Mouse (Mus musculus) forebrain, embryonic 10.5 days (tissue): ENCODE measurements around the gene Cggbp1. TPM values are rescaled to one million over a fixed set of nuclear protein-coding genes. Genes with fewer than 3 reads are reported as not detected.
"Not testable (repeated sequence)": the region's sequence is repeated elsewhere in the genome, so short reads cannot be mapped to it uniquely, and the experiment has no call there.

Experiments used
- DNase-seq: peaks from one replicate; pipeline ENCODE4 v3.0.0-alpha.2; 2017; ENCODE audit warnings: low spot score; ENCODE audit errors: extremely low spot score
- H3K27ac ChIP-seq: fragments of 300-500 bp; sonication (generic); 2 replicates; pipeline ENCODE4 v1.5.1; 2016; ENCODE audit warnings: mild to moderate bottlenecking
- H3K27me3 ChIP-seq: fragments of 300-500 bp; sonication (generic); 2 replicates; pipeline ENCODE4 v1.6.1; 2016; ENCODE audit warnings: mild to moderate bottlenecking; ENCODE audit not compliant: poor library complexity, severe bottlenecking
- H3K36me3 ChIP-seq: fragments of 300-500 bp; sonication (generic); replicated peaks from 2 replicates; pipeline ENCODE4 v1.6.1; 2016; ENCODE audit warnings: mild to moderate bottlenecking, moderate library complexity
- H3K4me1 ChIP-seq: fragments of 300-500 bp; sonication (generic); 2 replicates; pipeline ENCODE4 v1.6.1; 2016
- H3K4me3 ChIP-seq: fragments of 300-500 bp; sonication (generic); 2 replicates; pipeline ENCODE4 v1.5.1; 2016; ENCODE audit warnings: mild to moderate bottlenecking, moderate library complexity
- H3K9me3 ChIP-seq: fragments of 300-500 bp; sonication (generic); 2 replicates; pipeline ENCODE4 v1.6.1; 2016; ENCODE audit warnings: mild to moderate bottlenecking, moderate library complexity
- WGBS: fragments of 180-500 bp; shearing (Covaris S2); methylation state at CpG from one replicate; pipeline ENCODE4 v1.1.7; 2016; 5-methylcytosine and 5-hydroxymethylcytosine counted together
- polyA plus RNA-seq: library from polyadenylated mRNA; unstranded; fragments of >200 nt; fragmentation: Nextera tagmentation; extraction: Ambion mirVana; gene quantifications from 2 replicates; pipeline ENCODE4 v1.2.1, GENCODE M21; 2016

Gene Cggbp1
- polyA plus RNA-seq, 1 experiment from 2014 or later = 82.3 TPM

DNA sequence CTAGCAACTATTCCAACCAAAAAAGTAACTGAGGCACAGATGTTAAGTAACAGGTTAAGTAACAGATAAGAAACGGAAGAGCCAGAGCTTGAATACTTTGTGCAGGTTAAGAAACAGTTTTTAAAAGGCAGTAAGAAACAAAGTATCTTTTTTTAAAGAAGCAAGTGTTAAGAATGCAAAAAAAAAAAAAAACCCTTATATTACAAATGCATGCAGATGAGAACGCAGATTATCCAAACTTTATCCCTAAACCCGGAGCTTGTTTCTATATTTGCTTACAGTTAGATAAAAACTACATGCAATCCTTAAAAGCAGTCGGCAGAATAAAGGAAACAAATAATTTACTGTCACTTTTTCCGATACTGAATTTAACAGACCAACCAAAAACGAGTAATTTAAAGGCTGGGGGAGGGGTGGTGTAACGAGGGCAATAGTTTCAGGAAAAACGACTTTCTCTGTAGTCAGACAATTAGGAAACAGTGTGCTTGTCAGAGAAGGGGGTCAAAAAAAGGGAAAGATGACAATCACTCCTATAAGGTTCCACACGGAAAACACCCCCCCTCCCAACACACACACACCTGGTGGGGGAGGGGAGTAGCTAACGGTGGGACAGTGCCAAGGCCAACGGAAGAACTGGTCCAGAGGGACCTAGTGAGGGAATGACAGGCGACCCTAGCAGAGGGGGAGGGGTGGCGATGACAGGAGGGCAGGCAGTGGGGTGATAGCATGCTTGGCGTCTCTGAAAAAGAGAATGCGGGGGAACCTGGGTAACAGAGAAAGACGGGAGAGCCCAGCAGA, 1.3 kb upstream of the Cggbp1 start:
- WGBS = 6% methylated on average over 16 of the region's 16 CpGs
- H3K9me3 ChIP-seq = no peaks in the 10 kb centered on the region
- DNase-seq = no peak
- H3K4me1 ChIP-seq = peaks cover 32% of the 10 kb centered on the region
- H3K27me3 ChIP-seq = no peaks in the 10 kb centered on the region
- H3K36me3 ChIP-seq = peaks cover 22% of the 10 kb centered on the region
- peak overlapping the region; percentile 94 for H3K4me3 ChIP-seq
- H3K27ac ChIP-seq = peak overlapping the region; percentile 97

DNA sequence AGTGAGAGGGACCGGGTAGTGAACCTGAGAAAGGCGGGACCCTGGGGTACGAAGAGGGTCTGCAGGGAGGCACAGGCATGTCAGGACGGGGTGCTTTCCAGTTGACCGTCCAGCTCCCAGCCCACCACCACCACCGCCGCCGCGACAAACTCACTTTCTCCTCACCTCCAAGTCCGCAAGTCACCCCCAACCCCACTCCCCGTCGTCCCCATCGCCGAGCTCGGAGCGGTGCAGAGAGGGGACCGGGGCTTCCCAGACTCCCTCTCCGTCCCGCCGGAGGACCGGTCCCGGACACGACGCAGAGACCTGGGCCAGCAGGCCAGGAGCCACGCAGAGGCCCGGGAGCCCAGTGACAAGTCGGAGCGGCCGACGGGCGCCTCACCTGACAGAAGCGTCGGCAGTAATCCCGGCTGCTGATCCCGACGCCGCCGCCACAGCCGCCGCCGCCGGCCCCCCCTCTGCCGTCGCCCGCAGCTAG, 672 bp upstream of the Cggbp1 start:
- WGBS = under 1% methylated on average over 42 of the region's 45 CpGs
- peaks cover 32% of the 10 kb centered on the region for H3K4me1 ChIP-seq
- H3K9me3 ChIP-seq = no peaks in the 10 kb centered on the region
- DNase-seq = peak; percentile 61
- peak overlapping the region; percentile 97 for H3K27ac ChIP-seq
- H3K36me3 ChIP-seq = peaks cover 25% of the 10 kb centered on the region
- H3K4me3 ChIP-seq = peak overlapping the region; percentile 94
- H3K27me3 ChIP-seq = no peaks in the 10 kb centered on the region

DNA sequence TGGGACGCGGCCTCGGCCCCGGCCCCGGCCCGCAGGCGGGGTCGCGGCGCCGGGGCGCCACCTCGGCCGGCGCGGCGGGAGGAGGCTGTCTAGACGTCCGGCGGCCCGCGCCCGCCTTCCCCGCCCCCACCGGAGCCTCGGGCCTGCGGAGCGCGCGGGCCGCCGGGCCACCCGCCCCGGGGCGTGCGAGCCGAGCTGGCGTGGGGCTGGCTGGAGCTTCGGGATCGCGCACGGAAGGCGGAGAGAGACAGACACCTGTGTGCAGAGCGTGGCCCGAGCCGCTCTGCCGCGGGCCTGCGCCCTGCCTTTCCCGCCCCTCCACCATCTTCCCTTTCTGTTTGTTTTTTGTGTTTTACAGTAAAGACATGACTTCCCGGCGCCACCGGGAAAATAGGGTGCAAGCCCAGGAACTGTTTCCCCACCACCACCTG, 660 bp downstream of the Cggbp1 start:
- peak; percentile 39 for DNase-seq

GRCm38 (mm10) chr16:64852891-64853290, 1.1 kb downstream of the Cggbp1 start:
- no peaks in the 10 kb centered on the region for H3K27me3 ChIP-seq
- DNase-seq = no peak
- 12% methylated on average over 14 of the region's 14 CpGs for WGBS
- H3K4me1 ChIP-seq = peaks cover 32% of the 10 kb centered on the region
- H3K36me3 ChIP-seq = peaks cover 42% of the 10 kb centered on the region
- H3K9me3 ChIP-seq = no peaks in the 10 kb centered on the region
- H3K4me3 ChIP-seq = peak overlapping the region; percentile 94
- peak overlapping the region; percentile 97 for H3K27ac ChIP-seq

More for the DNA sequence above, 660 bp downstream of the Cggbp1 start:
- under 1% methylated on average over 53 of the region's 53 CpGs for whole genome bisulfite sequencing
- Histone ChIP-seq H3K27me3 (no peaks in the 10 kb centered on the region), H3K36me3 (peaks cover 38% of the 10 kb centered on the region), H3K27ac (peak overlapping the region; percentile 97), H3K4me1 (peaks cover 32% of the 10 kb centered on the region), H3K9me3 (no peaks in the 10 kb centered on the region), H3K4me3 (peak overlapping the region; percentile 94)

DNA sequence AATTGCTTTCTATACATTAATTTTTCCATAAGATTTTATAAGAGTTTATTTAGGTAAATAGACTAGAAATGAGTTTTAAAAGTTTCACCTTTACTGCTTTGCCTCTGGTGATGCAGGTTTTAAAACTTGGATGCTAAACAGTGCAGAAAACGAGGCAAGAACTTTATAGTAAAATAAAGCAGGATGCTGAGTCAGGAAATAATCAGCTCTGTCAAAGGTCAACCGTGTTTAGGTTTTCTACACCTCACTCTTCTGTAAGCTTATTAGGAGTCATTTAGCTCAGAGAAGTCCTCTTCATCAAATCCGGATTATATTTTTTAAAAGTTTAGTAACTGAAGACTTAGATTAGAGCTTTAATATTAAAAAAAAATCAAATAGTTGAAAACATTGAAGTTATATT, 5.2 kb downstream of the Cggbp1 start:
- Histone ChIP-seq H3K9me3 (no peaks in the 10 kb centered on the region), H3K36me3 (peaks cover 54% of the 10 kb centered on the region), H3K27ac (no peak overlapping the region), H3K27me3 (no peaks in the 10 kb centered on the region), H3K4me3 (no peak overlapping the region), H3K4me1 (peaks cover 17% of the 10 kb centered on the region)
- 90% methylated on average over 3 of the region's 3 CpGs for WGBS
- no peak for DNase-seq

DNA sequence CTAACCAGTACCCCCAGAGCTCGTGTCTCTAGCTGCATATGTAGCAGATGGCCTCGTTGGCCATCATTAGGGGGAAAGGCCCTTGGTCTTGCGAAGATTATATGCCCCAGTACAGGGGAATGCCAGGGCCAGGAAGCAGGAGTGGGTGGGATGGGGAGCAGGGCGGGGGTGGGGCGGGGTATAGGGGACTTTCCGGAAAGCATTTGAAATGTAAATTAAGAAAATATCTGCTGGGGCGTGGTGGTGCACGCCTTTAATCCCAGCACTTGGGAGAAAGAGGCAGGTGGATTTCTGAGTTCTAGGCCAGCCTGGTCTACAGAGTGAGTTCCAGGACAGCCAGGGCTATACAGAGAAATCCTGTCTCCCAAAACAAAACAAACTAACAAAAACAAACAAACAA, 14.0 kb downstream of the Cggbp1 start:
- not testable (repeated sequence) for H3K36me3 ChIP-seq, H3K4me3 ChIP-seq
- 89% methylated on average over 8 of the region's 8 CpGs for WGBS

GRCm38 (mm10) chr16:64868613-64869012, 16.8 kb downstream of the Cggbp1 start:
- WGBS = 74% methylated on average over 6 of the region's 6 CpGs
- Histone ChIP-seq H3K36me3 (no peaks in the 10 kb centered on the region), H3K4me1 (0 out of 2 replicates have a peak, but pooled peaks cover 3% of the 10 kb centered on the region), H3K4me3 (no peak overlapping the region), H3K9me3 (no peaks in the 10 kb centered on the region), H3K27me3 (no peaks in the 10 kb centered on the region), H3K27ac (no peak overlapping the region)
- DNase-seq = no peak

More for the DNA sequence above, 14.0 kb downstream of the Cggbp1 start:
- DNase-seq, H3K27ac ChIP-seq, H3K9me3 ChIP-seq, H3K27me3 ChIP-seq, H3K4me1 ChIP-seq: not testable (repeated sequence)

DNA sequence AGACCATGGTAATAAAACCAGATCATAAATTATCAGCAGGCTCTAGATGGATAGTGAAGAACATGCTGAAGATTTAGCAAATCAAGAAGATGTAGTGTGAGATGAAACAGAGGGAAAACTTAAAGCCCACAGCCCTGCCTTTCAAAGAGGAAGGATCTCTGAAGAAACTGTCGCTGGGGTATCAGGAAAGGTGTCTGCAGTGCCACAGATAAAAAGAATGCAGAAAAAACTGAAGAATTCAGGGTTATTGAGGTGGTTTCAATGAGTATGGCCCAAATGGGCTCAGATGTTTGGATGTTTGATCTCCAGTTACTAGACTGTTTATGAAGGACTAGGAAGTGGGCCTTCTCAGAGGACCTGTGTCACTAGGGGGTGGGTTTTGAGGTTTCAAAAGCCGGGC, 17.8 kb downstream of the Cggbp1 start:
- WGBS = 82% methylated on average over 2 of the region's 2 CpGs
- no peak for DNase-seq
- Histone ChIP-seq H3K27ac (no peak overlapping the region), H3K4me3 (no peak overlapping the region), H3K27me3 (no peaks in the 10 kb centered on the region), H3K9me3 (no peaks in the 10 kb centered on the region), H3K4me1 (0 out of 2 replicates have a peak, but pooled peaks cover 3% of the 10 kb centered on the region), H3K36me3 (no peaks in the 10 kb centered on the region)

DNA sequence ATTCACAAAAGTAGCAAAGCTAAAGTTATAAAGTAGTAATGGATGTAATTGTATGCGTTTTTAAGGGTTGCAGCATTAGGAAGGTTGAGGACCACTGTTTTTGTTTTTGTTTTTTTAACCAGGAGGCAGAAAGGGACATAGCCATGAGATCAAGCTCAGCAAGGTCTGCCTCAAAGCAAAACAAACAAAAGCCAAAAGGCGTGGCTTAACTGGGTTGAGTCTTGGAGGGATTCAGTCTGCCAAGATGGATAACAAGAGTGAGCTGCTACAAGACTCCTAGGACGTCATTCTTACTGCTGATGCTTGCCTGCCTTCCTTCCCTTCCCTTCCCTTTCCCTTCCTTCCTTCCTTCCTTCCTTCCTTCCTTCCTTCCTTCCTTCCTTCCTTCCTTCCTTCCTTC, 20.5 kb downstream of the Cggbp1 start:
- WGBS = 28% methylated on average over 3 of the region's 3 CpGs
- no peak for DNase-seq
- Histone ChIP-seq H3K27me3 (no peaks in the 10 kb centered on the region), H3K4me1 (0 out of 2 replicates have a peak, but pooled peaks cover 3% of the 10 kb centered on the region), H3K9me3 (no peaks in the 10 kb centered on the region), H3K36me3 (no peaks in the 10 kb centered on the region), H3K4me3 (no peak overlapping the region), H3K27ac (no peak overlapping the region)

- Histone ChIP-seq H3K4me1 (0 out of 2 replicates have a peak, but pooled peaks cover 3% of the 10 kb centered on the region), H3K4me3 (peak overlapping the region; percentile 68)
- WGBS = 16% methylated on average over 7 of the region's 7 CpGs
Observed at GRCm38 (mm10) chr16:64872841-64873240, 21.0 kb downstream of the Cggbp1 start.

DNA sequence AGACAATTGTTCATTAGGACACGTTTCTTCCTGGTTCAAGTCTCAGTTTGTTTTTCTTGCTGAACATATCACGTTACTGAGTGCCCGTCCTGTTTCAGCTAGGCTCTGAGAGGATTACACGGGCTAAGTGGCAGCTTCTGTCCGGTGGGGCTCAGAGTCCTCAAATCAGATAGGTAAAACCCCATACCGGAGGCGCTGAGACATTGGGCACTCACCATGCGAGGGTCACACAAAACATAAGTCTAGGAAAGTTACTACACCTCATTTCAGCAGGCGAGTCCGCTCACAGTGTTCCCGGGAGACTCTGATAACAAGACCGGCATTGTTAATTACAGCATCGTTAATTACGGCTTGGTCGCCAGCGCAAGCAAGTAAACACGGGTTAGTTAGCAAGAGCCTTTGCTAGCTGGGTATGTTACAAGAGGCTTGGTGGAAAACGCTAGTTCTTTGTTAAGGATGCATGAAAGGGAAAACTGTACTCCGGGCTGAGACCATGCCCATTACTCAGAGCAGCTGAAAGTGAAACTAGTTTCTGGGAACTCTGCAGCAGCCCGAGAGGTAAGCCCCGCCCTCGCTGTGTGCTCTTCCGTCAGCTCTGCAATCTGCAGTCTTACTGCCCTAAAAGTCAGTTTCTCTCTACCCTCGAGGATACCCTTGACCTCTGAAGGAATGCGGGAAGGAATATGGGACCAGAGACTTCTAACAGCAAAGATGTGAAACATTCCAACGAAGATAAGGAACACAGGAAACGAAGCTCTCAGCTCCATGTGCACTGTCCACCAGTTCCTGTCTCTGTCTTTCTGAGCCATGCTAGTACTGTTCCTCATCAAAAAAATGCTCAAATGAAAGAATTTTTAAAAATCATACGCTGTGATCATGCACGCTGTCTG, 21.9 kb downstream of the Cggbp1 start:
- Histone ChIP-seq H3K27me3 (no peaks in the 10 kb centered on the region), H3K4me3 (peak overlapping the region; percentile 68), H3K9me3 (no peaks in the 10 kb centered on the region), H3K4me1 (0 out of 2 replicates have a peak, but pooled peaks cover 3% of the 10 kb centered on the region), H3K27ac (peak overlapping the region; percentile 91), H3K36me3 (no peaks in the 10 kb centered on the region)
- DNase-seq = peak; percentile 68
- 4% methylated on average over 29 of the region's 29 CpGs for WGBS

More at GRCm38 (mm10) chr16:64872841-64873240, 21.0 kb downstream of the Cggbp1 start:
- H3K9me3 ChIP-seq = no peaks in the 10 kb centered on the region
- no peak for DNase-seq
- no peak overlapping the region for H3K27ac ChIP-seq
- no peaks in the 10 kb centered on the region for H3K27me3 ChIP-seq
- no peaks in the 10 kb centered on the region for H3K36me3 ChIP-seq

DNA sequence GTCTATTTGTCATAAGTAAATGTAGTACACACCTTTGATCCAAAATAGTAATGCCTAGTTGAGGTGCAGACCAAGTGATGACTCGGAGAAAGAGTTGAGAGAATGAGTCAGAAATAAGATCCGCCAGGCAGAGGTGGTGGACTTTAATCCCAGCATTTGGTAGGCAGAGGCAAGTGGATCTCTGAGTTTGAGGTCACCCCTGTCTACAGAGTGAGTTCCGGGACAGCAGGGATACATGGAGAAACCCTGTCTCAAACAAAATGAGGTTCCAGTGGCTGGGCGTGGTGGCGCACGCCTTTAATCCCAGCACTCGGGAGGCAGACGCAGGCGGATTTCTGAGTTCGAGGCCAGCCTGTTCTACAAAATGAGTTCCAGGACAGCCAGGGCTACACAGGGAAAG, 23.6 kb downstream of the Cggbp1 start:
- Histone ChIP-seq H3K36me3 (no peaks in the 10 kb centered on the region), H3K4me1 (0 out of 2 replicates have a peak, but pooled peaks cover 3% of the 10 kb centered on the region), H3K27ac (no peak overlapping the region), H3K4me3 (no peak overlapping the region), H3K27me3 (no peaks in the 10 kb centered on the region), H3K9me3 (no peaks in the 10 kb centered on the region)
- 93% methylated on average over 10 of the region's 10 CpGs for WGBS
- DNase-seq = no peak
